Mouse (Mus musculus) myocyte (in vitro differentiated cells): Measurements from ENCODE around the gene Lrrc8c. TPM values are rescaled to one million over a fixed set of nuclear protein-coding genes. Genes with fewer than 3 reads are reported as not detected.

Experiments used
- H3K27me3 ChIP-seq: one replicate; pipeline ENCODE4 v1.6.1; 2011; ENCODE audit not compliant: control insufficient read depth, insufficient read depth, insufficient read length
- H3K36me3 ChIP-seq: one replicate; pipeline ENCODE4 v1.6.1; 2011; ENCODE audit not compliant: control insufficient read depth, insufficient read depth
- H3K4me2 ChIP-seq: one replicate; pipeline ENCODE4 v1.6.1; 2011; ENCODE audit warnings: low read depth, control low read depth
- H3K4me3 ChIP-seq: one replicate; pipeline ENCODE4 v1.5.1; 2011; ENCODE audit warnings: mild to moderate bottlenecking, control low read depth, moderate library complexity
- H3K79me2 ChIP-seq: one replicate; pipeline ENCODE4 v1.6.1; 2011; ENCODE audit not compliant: control insufficient read depth, insufficient read depth
- H3ac ChIP-seq: one replicate; pipeline ENCODE4 v1.6.1; 2011; ENCODE audit not compliant: control insufficient read depth, insufficient read length
- CEBPB ChIP-seq: IDR thresholded peaks from 2 replicates; pipeline ENCODE4 v1.6.1; 2011; ENCODE audit warnings: mild to moderate bottlenecking, moderate library complexity; ENCODE audit not compliant: poor library complexity, insufficient read depth, severe bottlenecking
- E2F4 ChIP-seq: IDR thresholded peaks from one replicate; pipeline ENCODE4 v1.6.1; 2011; ENCODE audit warnings: mild to moderate bottlenecking, control low read depth, moderate library complexity; ENCODE audit not compliant: insufficient read depth
- MAX ChIP-seq: IDR thresholded peaks from one replicate; pipeline ENCODE4 v1.6.1; 2011; ENCODE audit warnings: low read depth, mild to moderate bottlenecking, control low read depth
- MYOD1 ChIP-seq, 3 experiments: IDR thresholded peaks; one replicate each; pipeline ENCODE4 v1.6.1; 2011; ENCODE audit warnings: control low read depth in 2 of 3, low read depth in 2 of 3, mild to moderate bottlenecking in 2 of 3, moderate library complexity in 1 of 3; ENCODE audit not compliant: insufficient read length in 2 of 3, control insufficient read depth in 1 of 3
- MYOG ChIP-seq, 3 experiments: IDR thresholded peaks; one replicate each; pipeline ENCODE4 v1.6.1; 2011; ENCODE audit warnings: control low read depth in 2 of 3, low read depth in 2 of 3, mild to moderate bottlenecking in 2 of 3; ENCODE audit not compliant: insufficient read length in 2 of 3, control insufficient read depth in 1 of 3, insufficient read depth in 1 of 3
- POLR2A ChIP-seq: IDR thresholded peaks from one replicate; pipeline ENCODE4 v1.6.1; 2011; ENCODE audit warnings: low read depth, mild to moderate bottlenecking, control low read depth, moderate library complexity; ENCODE audit not compliant: insufficient read length
- POLR2AphosphoS2 ChIP-seq: IDR thresholded peaks from one replicate; pipeline ENCODE4 v1.6.1; 2011; ENCODE audit warnings: low read depth, control low read depth; ENCODE audit not compliant: insufficient read length
- REST ChIP-seq: IDR thresholded peaks from one replicate; pipeline ENCODE4 v1.6.1; 2011; ENCODE audit warnings: mild to moderate bottlenecking, control low read depth, moderate library complexity; ENCODE audit not compliant: insufficient read depth, insufficient read length
- SRF ChIP-seq: IDR thresholded peaks from one replicate; pipeline ENCODE4 v1.6.1; 2011; ENCODE audit warnings: low read depth; ENCODE audit not compliant: control insufficient read depth, insufficient read length
- TCF12 ChIP-seq: IDR thresholded peaks from one replicate; pipeline ENCODE4 v1.6.1; 2011; ENCODE audit warnings: mild to moderate bottlenecking, control low read depth; ENCODE audit not compliant: poor library complexity, insufficient read depth, severe bottlenecking
- TCF3 ChIP-seq: IDR thresholded peaks from one replicate; pipeline ENCODE4 v1.6.1; 2011; ENCODE audit warnings: low read depth, control low read depth; ENCODE audit not compliant: insufficient read length
- USF1 ChIP-seq: IDR thresholded peaks from one replicate; pipeline ENCODE4 v1.6.1; 2011; ENCODE audit warnings: low read depth, mild to moderate bottlenecking, control low read depth, moderate library complexity
- polyA plus RNA-seq: library from polyadenylated mRNA; unstranded; fragments of >200 nt; fragmentation: generic; extraction: Trizol; gene quantifications from one replicate; pipeline ENCODE4 v1.2.1, GENCODE M21; 2012; ENCODE audit warnings: missing spikeins

The Lrrc8c gene
- polyA plus RNA-seq, 1 experiment = 7.9 TPM

DNA sequence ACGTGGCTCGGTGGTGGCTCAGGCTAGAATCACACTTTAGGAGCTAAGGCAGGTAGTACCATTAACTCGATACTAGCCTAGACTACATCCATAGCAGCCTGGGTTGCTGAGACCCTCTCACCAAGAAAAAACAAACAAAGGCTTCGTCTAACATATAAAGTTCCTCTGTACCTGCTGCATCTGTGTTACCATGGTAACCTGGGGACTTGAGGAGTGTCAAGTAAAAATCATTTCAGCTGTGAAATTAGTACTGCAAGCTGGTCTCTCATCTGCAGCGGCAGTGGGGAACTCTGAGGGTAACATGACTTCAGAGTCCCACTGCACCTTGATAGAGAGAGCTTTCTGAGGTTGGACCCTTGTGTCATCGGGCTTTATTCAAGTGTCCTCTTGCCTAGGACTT, 68.3 kb downstream of the Lrrc8c start:
- H3K79me2 ChIP-seq = no peaks in the 10 kb centered on the region
- TF ChIP-seq POLR2A (no peak), USF1 (no peak), MAX (no peak), MYOG (IDR thresholded peaks at IDR 0.05; ENCODE audit: control insufficient read depth in 1 of 3, insufficient read depth in 1 of 3, insufficient read length in 2 of 3, low read depth in 2 of 3) (no peak), REST (no peak), POLR2AphosphoS2 (no peak), SRF (no peak), CEBPB (no peak), E2F4 (no peak), TCF3 (no peak), MYOD1 (IDR thresholded peaks at IDR 0.05; ENCODE audit: control insufficient read depth in 1 of 3, insufficient read length in 2 of 3, low read depth in 2 of 3) (no peak), TCF12 (no peak)

DNA sequence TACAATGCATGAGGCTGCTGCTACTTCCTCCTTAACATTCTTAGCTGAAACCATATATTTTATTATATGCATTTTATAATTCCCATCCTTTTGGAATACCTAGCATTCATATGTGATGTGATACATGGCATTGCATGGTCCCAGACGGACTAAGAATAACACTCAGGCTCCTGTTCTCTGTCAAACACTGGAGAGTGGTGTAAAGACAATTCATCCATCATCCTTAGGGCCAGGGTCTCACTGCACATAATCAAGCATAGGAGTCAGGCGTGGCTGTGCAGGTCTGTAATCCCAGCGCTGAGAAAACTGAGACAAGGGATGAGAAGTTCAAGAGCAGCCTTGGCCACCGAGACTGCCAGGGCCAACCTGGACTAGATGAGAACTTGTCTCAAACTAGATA, 69.5 kb downstream of the Lrrc8c start:
- no peak for TF ChIP-seq MAX
- no peak for TF ChIP-seq USF1
- no peak for TF ChIP-seq CEBPB
- TF ChIP-seq SRF = no peak
- TF ChIP-seq TCF12 = no peak
- no peak for TF ChIP-seq POLR2AphosphoS2
- TF ChIP-seq TCF3 = no peak
- TF ChIP-seq POLR2A = no peak
- TF ChIP-seq MYOD1 (IDR thresholded peaks at IDR 0.05; ENCODE audit: control insufficient read depth in 1 of 3, insufficient read length in 2 of 3, low read depth in 2 of 3) = no peak
- no peak for TF ChIP-seq E2F4
- TF ChIP-seq MYOG (IDR thresholded peaks at IDR 0.05; ENCODE audit: control insufficient read depth in 1 of 3, insufficient read depth in 1 of 3, insufficient read length in 2 of 3, low read depth in 2 of 3) = no peak
- TF ChIP-seq REST = no peak

More for the DNA sequence above, 68.3 kb downstream of the Lrrc8c start:
- Histone ChIP-seq H3K4me2 (no peak overlapping the region), H3K36me3 (no peaks in the 10 kb centered on the region), H3ac (no peak overlapping the region), H3K4me3 (no peak overlapping the region), H3K27me3 (no peaks in the 10 kb centered on the region)

DNA sequence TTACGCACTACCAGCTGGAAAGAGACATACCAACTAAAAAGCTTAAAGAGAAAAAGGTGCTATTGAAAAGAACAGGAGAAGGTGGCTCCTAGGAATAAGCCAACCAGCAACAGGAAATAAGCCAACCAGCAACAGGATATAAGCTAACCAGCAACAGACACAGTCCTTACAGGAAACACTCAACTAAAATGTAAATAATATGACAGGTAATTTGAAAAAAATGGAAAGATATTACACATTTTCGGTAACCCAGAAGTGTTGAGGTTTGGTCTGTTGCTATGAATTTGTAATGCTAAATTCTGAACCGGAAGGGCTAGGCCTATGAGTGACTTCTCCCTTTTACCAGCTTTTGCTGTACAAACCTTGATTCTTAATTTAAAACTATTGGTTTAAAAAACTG, 69.9 kb downstream of the Lrrc8c start:
- Histone ChIP-seq H3K36me3 (no peaks in the 10 kb centered on the region), H3K4me2 (no peak overlapping the region), H3K4me3 (no peak overlapping the region), H3K79me2 (no peaks in the 10 kb centered on the region), H3K27me3 (no peaks in the 10 kb centered on the region), H3ac (no peak overlapping the region)
- TF ChIP-seq MYOD1 (IDR thresholded peaks at IDR 0.05; ENCODE audit: control insufficient read depth in 1 of 3, insufficient read length in 2 of 3, low read depth in 2 of 3) (no peak), E2F4 (no peak), MYOG (IDR thresholded peaks at IDR 0.05; ENCODE audit: control insufficient read depth in 1 of 3, insufficient read depth in 1 of 3, insufficient read length in 2 of 3, low read depth in 2 of 3) (no peak), SRF (no peak), POLR2AphosphoS2 (no peak), CEBPB (no peak), REST (no peak), MAX (no peak), TCF12 (no peak), TCF3 (no peak), POLR2A (no peak), USF1 (no peak)

More for the DNA sequence above, 69.5 kb downstream of the Lrrc8c start:
- no peak overlapping the region for H3ac ChIP-seq
- no peak overlapping the region for H3K4me2 ChIP-seq
- no peaks in the 10 kb centered on the region for H3K79me2 ChIP-seq
- no peaks in the 10 kb centered on the region for H3K27me3 ChIP-seq
- H3K36me3 ChIP-seq = no peaks in the 10 kb centered on the region
- no peak overlapping the region for H3K4me3 ChIP-seq

DNA sequence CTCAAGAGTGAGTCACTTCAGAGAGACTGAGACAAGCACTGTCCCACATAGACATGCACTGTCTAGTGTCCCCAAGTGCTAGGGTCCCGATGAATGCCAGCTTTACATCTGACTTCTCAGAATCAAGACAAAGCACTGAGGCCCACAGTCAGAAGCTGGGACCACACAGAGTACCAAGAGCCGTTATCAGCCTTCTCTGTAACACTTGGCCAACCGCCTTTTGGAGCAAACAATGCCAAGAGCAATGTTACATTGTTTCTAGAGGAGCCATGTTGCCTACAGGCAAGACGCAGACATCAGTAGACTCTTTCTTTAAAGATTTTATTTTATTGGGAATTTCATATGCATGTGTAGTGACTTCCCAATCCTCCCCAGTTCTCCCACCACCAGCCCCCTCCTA, 73.2 kb downstream of the Lrrc8c start:
- no peak overlapping the region for H3ac ChIP-seq
- H3K36me3 ChIP-seq = no peaks in the 10 kb centered on the region
- H3K4me2 ChIP-seq = no peak overlapping the region
- no peaks in the 10 kb centered on the region for H3K79me2 ChIP-seq
- no peaks in the 10 kb centered on the region for H3K27me3 ChIP-seq
- no peak for TF ChIP-seq REST
- no peak for TF ChIP-seq E2F4
- no peak for TF ChIP-seq POLR2AphosphoS2
- TF ChIP-seq USF1 = no peak
- no peak for TF ChIP-seq CEBPB
- no peak for TF ChIP-seq MAX
- TF ChIP-seq MYOD1 (IDR thresholded peaks at IDR 0.05; ENCODE audit: control insufficient read depth in 1 of 3, insufficient read length in 2 of 3, low read depth in 2 of 3) = no peak
- no peak for TF ChIP-seq POLR2A
- H3K4me3 ChIP-seq = no peak overlapping the region

DNA sequence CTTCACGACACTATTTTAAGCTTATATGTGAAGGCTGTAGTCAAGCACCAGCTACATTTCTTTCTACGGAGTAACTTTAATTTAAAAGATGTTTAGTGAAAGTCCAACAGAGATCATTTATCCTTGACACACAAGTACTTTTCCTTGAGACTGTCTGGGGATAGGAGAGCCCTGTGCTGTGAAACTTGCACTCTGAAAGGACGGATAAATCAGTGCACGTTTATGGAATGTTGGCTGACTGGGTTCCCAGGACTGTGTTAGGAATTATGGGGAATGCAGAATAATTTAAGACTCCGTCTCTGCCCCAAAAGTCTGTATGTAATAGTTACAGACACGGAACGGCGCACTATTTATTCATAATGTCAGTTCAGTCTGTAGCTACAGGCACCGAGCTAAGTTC, 74.4 kb downstream of the Lrrc8c start:
- Histone ChIP-seq H3K27me3 (no peaks in the 10 kb centered on the region), H3ac (no peak overlapping the region), H3K4me2 (no peak overlapping the region), H3K36me3 (no peaks in the 10 kb centered on the region), H3K79me2 (no peaks in the 10 kb centered on the region), H3K4me3 (no peak overlapping the region)
- no peak for TF ChIP-seq POLR2AphosphoS2
- TF ChIP-seq TCF3 = no peak
- TF ChIP-seq SRF = no peak
- no peak for TF ChIP-seq REST
- TF ChIP-seq MAX = no peak
- no peak for TF ChIP-seq TCF12
- no peak for TF ChIP-seq USF1
- TF ChIP-seq POLR2A = no peak
- TF ChIP-seq CEBPB = no peak
- TF ChIP-seq MYOG (IDR thresholded peaks at IDR 0.05; ENCODE audit: control insufficient read depth in 1 of 3, insufficient read depth in 1 of 3, insufficient read length in 2 of 3, low read depth in 2 of 3) = no peak
- no peak for TF ChIP-seq MYOD1 (IDR thresholded peaks at IDR 0.05; ENCODE audit: control insufficient read depth in 1 of 3, insufficient read length in 2 of 3, low read depth in 2 of 3)
- no peak for TF ChIP-seq E2F4
